Mouse (Mus musculus) erythroblast, embryonic 14.5 days (primary cell): Measurements from ENCODE around the gene Phactr2.

Source experiments
- GATA1 ChIP-seq: IDR thresholded peaks from 2 replicates; pipeline ENCODE4 v1.6.1; 2012; ENCODE audit warnings: low read length, inconsistent platforms, mixed read lengths
- TAL1 ChIP-seq: IDR thresholded peaks from 3 replicates; pipeline ENCODE4 v1.6.1; 2012; ENCODE audit warnings: low read length, inconsistent platforms, mixed read lengths

GRCm38 (mm10) chr10:13412202-13412923, 61.8 kb downstream of the Phactr2 start:
- TF ChIP-seq TAL1 (no peak), GATA1 (no peak)
